Mouse (Mus musculus) kidney, postnatal 14 days (tissue): Measurements from ENCODE around the gene Olfr975.
"Not testable (repeated sequence)": the region's sequence is repeated elsewhere in the genome, so short reads cannot be mapped to it uniquely, and the experiment has no call there.

Experiments
- DNase-seq: peaks from one replicate; pipeline ENCODE4 v3.0.0; 2022; ENCODE audit warnings: mixed read lengths

The Olfr975 gene

GRCm38 (mm10) chr9:39951946-39952345 lies at the start of gene Olfr975:
Gene Olfr975 (minus strand): TSS chr9:39952046.
- DNase-seq: no peak

GRCm38 (mm10) chr9:39991813-39992212 lies 40.0 kb upstream of the Olfr975 start, which contains the start of gene Olfr978:
Gene Olfr978 (plus strand): TSS chr9:39992113.
- DNase-seq: no peak

- DNase-seq: not testable (repeated sequence)
Measured at GRCm38 (mm10) chr9:39976581-39977145, 24.8 kb upstream of the Olfr975 start.

- not testable (repeated sequence) for DNase-seq
Measured at GRCm38 (mm10) chr9:39961033-39961432, 9.2 kb upstream of the Olfr975 start, which contains the start of gene Olfr976. Gene Olfr976 (minus strand): TSS chr9:39961133.

- no peak for DNase-seq
Measured at GRCm38 (mm10) chr9:39937201-39937600, 14.6 kb downstream of the Olfr975 start, which contains the start of gene Olfr974. Gene Olfr974 (plus strand): TSS chr9:39937501.

GRCm38 (mm10) chr9:39928837-39929236 lies 23.0 kb downstream of the Olfr975 start:
- DNase-seq: not testable (repeated sequence)

- DNase-seq: not testable (repeated sequence)
Measured at GRCm38 (mm10) chr9:39927975-39928836, 23.6 kb downstream of the Olfr975 start.

GRCm38 (mm10) chr9:39909939-39910338 lies 41.9 kb downstream of the Olfr975 start:
- DNase-seq: no peak

- no peak for DNase-seq
Measured at GRCm38 (mm10) chr9:39907036-39907435, 44.8 kb downstream of the Olfr975 start, which contains the start of gene Olfr229. Gene Olfr229 (plus strand): TSS chr9:39907336.

- no peak for DNase-seq
Measured at GRCm38 (mm10) chr9:39905106-39905505, 46.7 kb downstream of the Olfr975 start.
